Mouse (Mus musculus) spleen, adult 2 months (tissue): Measurements from ENCODE around the gene Arhgef12.

Experiments
- CTCF ChIP-seq: fragments of 200-500 bp; IDR thresholded peaks from 2 replicates; pipeline ENCODE4 v1.5.1; 2011; ENCODE audit warnings: mild to moderate bottlenecking, inconsistent platforms; ENCODE audit not compliant: insufficient read depth, insufficient read length, insufficient replicate concordance; ENCODE audit errors: extremely low read depth
- POLR2A ChIP-seq: fragments of 200-500 bp; IDR thresholded peaks from 2 replicates; pipeline ENCODE4 v1.6.1; 2011; ENCODE audit warnings: low read depth, low read length, inconsistent platforms

DNA sequence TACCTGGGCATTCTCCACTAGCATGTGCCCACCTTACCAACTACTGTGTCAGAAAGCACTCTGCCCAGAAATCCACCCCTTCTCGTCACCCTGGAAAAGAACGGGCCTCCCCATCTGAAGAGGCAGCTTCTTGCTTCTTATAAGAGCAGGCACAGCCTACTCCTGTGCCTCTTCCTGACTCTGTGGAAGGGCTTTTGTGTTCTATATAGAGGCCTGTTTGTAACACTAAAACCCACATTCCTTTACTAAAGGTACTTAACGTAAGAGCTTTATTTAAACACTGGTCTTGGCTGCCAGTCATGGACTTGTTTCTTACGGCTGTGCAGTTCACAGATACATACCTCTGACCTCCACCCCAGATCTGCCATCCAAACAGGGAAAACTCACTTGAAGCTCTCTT is 185.2 kb downstream of the Arhgef12 start:
- no peak for TF ChIP-seq POLR2A
- TF ChIP-seq CTCF: no peak
